Mouse (Mus musculus) hindbrain, embryonic 14.5 days (tissue): ENCODE data around the gene Ino80. TPM values are rescaled to one million over a fixed set of nuclear protein-coding genes. Genes with fewer than 3 reads are reported as not detected.

Source experiments
- ATAC-seq: fragments of 200-750 bp; cut with Nextera tagmentation; 2 replicates; pipeline ENCODE4 v1.8.0; 2017; ENCODE audit warnings: moderate number of reproducible peaks, mild to moderate bottlenecking, moderate TSS enrichment, moderate library complexity; ENCODE audit not compliant: low FRiP score
- DNase-seq: peaks from one replicate; pipeline ENCODE4 v3.0.0-alpha.2; 2015; ENCODE audit warnings: low spot score
- H3K27ac ChIP-seq: fragments of 300-500 bp; sonication (generic); 2 replicates; pipeline ENCODE4 v1.5.1; 2014; ENCODE audit warnings: mild to moderate bottlenecking, moderate library complexity
- H3K27me3 ChIP-seq: fragments of 300-500 bp; sonication (generic); 2 replicates; pipeline ENCODE4 v1.6.1; 2014; ENCODE audit warnings: mild to moderate bottlenecking, low read length, mixed read lengths; ENCODE audit not compliant: control insufficient read depth, insufficient read depth
- H3K36me3 ChIP-seq: fragments of 300-500 bp; sonication (generic); replicated peaks from 2 replicates; pipeline ENCODE4 v1.6.1; 2014; ENCODE audit not compliant: control insufficient read depth, insufficient read depth
- H3K4me1 ChIP-seq: fragments of 300-500 bp; sonication (generic); replicated peaks from 2 replicates; pipeline ENCODE4 v1.6.1; 2014; ENCODE audit warnings: antibody characterized with exemption, low read length, mixed read lengths; ENCODE audit not compliant: control insufficient read depth, insufficient read depth
- H3K4me2 ChIP-seq: fragments of 300-500 bp; sonication (generic); replicated peaks from 2 replicates; pipeline ENCODE4 v1.6.1; 2014; ENCODE audit warnings: mild to moderate bottlenecking, moderate library complexity
- H3K4me3 ChIP-seq: fragments of 300-500 bp; sonication (generic); replicated peaks from 2 replicates; pipeline ENCODE4 v1.5.1; 2014; ENCODE audit warnings: mild to moderate bottlenecking, low read length
- H3K9ac ChIP-seq: fragments of 300-500 bp; sonication (generic); 2 replicates; pipeline ENCODE4 v1.6.1; 2014
- H3K9me3 ChIP-seq: fragments of 300-500 bp; sonication (generic); 2 replicates; pipeline ENCODE4 v1.6.1; 2016; ENCODE audit warnings: low read length; ENCODE audit not compliant: control insufficient read depth
- WGBS: fragments of 180-500 bp; shearing (Covaris S2); extraction: QIAGEN DNeasy Blood & Tissue Kit; methylation state at CpG from one replicate; pipeline ENCODE4 v1.1.7; 2014; 5-methylcytosine and 5-hydroxymethylcytosine counted together
- polyA plus RNA-seq: library from polyadenylated mRNA; unstranded; fragments of >200 nt; fragmentation: Nextera tagmentation; extraction: Ambion mirVana; gene quantifications from 2 replicates; pipeline ENCODE4 v1.2.1, GENCODE M21; 2014

Ino80 gene
- polyA plus RNA-seq, 1 experiment from 2014 or later: 4.8 TPM

DNA sequence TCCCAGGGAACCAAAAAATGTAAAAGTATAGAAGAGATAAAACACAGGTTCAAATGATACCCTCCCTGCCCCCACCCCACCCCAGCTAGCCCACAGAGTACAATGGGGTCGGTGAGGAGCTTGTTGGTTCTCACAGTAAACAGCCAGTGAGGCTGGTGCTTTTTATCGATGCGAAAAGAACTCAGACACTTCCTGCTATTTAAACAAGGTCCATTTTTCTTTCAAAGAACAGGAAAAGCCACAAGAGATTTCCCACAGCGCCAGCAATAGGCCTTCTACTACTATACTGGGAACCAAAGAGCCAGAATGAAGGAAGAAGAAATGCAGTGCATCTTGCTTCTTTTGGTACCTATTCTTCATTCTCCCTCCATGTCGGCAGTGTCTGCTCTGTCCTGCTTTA, 66.5 kb downstream of the Ino80 start:
- peaks cover 70% of the 10 kb centered on the region for H3K36me3 ChIP-seq
- H3K9me3 ChIP-seq: no peaks in the 10 kb centered on the region
- DNase-seq (no peak), ATAC-seq (no peak)
- no peak overlapping the region for H3K27ac ChIP-seq
- no peak overlapping the region for H3K4me3 ChIP-seq
- 84% methylated on average over 5 of the region's 5 CpGs for WGBS
- H3K4me2 ChIP-seq: no peak overlapping the region
- H3K27me3 ChIP-seq: no peaks in the 10 kb centered on the region
- no peaks in the 10 kb centered on the region for H3K4me1 ChIP-seq
- no peak overlapping the region for H3K9ac ChIP-seq

DNA sequence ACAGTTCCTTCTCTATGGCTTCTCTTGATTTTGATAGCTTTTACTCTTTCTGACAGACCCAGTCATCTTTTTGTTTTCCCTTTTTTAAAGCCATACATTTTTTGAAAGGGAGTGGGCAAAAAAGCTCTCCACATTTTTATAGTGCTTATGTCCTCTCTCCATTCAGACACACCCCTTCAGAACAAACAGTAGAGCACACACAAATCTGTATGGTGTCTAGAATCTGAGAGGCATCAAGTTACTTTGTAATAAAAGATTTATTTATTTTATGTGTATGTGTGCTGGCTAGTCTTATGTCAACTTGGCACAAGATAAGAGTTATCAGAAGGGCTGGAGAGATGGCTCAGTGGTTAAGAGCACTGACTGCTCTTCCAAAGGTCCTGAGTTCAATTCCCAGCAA, 68.8 kb downstream of the Ino80 start:
- Histone ChIP-seq H3K4me3 (no peak overlapping the region), H3K27me3 (no peaks in the 10 kb centered on the region), H3K4me1 (no peaks in the 10 kb centered on the region), H3K9me3 (no peaks in the 10 kb centered on the region), H3K27ac (no peak overlapping the region), H3K4me2 (no peak overlapping the region), H3K36me3 (peaks cover 70% of the 10 kb centered on the region), H3K9ac (no peak overlapping the region)
- DNase-seq (no peak), ATAC-seq (no peak)

DNA sequence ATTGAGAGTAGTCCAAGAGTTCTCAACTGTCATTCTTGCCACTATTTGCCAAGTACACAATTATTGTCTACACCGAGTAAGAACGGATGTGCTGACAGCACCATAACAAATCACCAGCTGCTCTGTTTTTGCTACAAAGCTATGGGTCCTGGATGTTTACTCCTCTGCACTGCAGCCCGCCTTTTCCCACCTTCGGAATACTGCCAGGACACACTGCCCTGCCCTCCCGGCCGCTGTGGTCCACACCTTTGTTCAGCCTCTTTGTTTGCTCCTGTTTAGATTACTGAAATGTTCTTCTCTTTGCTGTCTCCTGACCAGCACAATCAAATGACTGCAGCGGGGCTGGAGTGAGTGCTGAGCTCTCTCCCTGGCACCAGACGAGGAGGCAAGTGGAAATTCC, 69.2 kb downstream of the Ino80 start:
- H3K9ac ChIP-seq: no peak overlapping the region
- WGBS: 69% methylated on average over 8 of the region's 8 CpGs
- H3K4me3 ChIP-seq: no peak overlapping the region
- no peak overlapping the region for H3K4me2 ChIP-seq
- DNase-seq (no peak), ATAC-seq (no peak; the same call in 1 of the 2 replicates)
- H3K36me3 ChIP-seq: peaks cover 66% of the 10 kb centered on the region
- no peak overlapping the region for H3K27ac ChIP-seq
- no peaks in the 10 kb centered on the region for H3K9me3 ChIP-seq
- no peaks in the 10 kb centered on the region for H3K27me3 ChIP-seq
- H3K4me1 ChIP-seq: no peaks in the 10 kb centered on the region

DNA sequence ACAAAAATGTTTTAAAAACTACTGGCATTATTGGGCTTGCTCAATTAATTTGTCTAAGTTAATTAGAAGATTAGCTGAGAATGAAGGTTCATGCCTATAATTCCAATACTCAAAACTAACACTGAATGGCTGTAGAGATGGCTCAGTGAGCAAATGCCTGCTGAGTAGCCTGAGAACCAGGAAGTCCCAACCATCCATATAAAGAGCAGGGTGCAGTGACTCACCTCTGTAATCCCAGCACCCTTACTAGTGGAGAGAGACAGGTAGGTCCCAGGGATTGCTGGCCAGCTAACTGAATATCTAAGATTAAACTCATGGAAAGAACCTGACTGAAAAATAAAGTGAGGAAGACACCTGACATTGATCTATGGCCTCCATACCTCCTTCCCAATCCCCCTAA, 78.2 kb downstream of the Ino80 start:
- H3K27ac ChIP-seq: no peak overlapping the region
- H3K9me3 ChIP-seq: no peaks in the 10 kb centered on the region
- no peak overlapping the region for H3K9ac ChIP-seq
- H3K4me3 ChIP-seq: no peak overlapping the region
- no peak for DNase-seq
- ATAC-seq: no peak
- peaks cover 47% of the 10 kb centered on the region for H3K36me3 ChIP-seq
- no peak overlapping the region for H3K4me2 ChIP-seq
- H3K27me3 ChIP-seq: no peaks in the 10 kb centered on the region
- H3K4me1 ChIP-seq: no peaks in the 10 kb centered on the region

DNA sequence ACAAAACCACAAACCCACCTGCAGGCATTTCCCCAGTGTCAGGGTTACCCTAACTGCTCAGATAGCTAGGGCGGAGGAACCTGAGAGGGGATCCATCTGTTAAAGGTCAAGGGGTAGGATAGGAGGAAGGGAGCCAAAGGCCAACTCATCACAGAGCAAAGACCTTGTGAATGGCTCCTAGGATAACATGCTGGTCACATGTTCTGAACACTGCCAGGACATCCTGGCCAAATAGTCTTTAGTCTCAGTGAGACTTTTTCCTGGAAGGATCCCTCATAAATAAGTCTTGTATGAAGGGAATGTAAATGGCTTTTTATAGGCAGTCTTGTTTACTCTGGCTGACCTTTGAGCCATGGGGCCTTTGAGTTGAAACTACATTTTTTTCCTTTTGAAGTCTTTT, 78.8 kb downstream of the Ino80 start:
- peaks cover 46% of the 10 kb centered on the region for H3K36me3 ChIP-seq
- no peaks in the 10 kb centered on the region for H3K9me3 ChIP-seq
- DNase-seq (no peak), ATAC-seq (no peak)
- no peaks in the 10 kb centered on the region for H3K4me1 ChIP-seq
- 93% methylated on average over 1 of the region's 1 CpGs for WGBS
- H3K9ac ChIP-seq: no peak overlapping the region
- H3K4me3 ChIP-seq: no peak overlapping the region
- no peak overlapping the region for H3K4me2 ChIP-seq
- H3K27me3 ChIP-seq: no peaks in the 10 kb centered on the region
- H3K27ac ChIP-seq: no peak overlapping the region

DNA sequence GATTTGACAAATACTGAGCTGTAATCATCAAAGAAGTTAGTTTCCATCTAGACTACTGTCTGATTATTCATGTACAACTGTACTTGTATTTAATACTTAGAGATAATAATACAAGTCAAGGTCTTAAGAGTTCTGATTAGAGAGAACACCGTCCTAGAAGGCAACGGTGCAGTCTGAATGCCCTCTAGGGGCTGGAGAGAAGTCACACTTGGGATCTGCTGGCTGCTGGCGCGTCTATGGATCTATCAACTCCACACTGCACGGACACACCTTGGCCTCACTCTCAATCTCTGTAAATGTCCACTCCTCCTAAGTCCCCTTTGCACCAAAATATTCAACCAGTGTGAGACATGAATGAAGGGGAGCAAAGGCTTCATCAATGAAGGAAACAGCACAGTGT, 79.2 kb downstream of the Ino80 start:
- H3K36me3 ChIP-seq: peaks cover 46% of the 10 kb centered on the region
- no peak for ATAC-seq

DNA sequence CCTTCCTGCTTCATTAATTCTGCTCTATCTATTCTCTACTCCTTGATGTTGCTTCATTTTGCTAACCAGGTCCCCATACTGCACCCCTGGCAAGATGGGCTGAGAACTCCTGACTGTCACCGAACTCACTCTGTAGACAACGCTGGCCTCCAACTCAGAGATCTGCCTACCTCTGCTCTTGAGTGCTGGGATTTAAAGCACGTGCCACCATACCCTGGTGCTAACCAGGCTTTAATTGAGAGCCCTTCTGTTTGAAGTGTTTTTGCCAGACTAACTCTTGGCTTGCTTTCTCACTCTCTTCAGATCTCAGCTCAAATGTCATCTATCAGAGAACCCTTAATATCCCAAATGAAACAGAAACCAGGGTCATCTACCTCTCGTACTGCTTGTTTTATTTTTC, 87.5 kb downstream of the Ino80 start:
- no peaks in the 10 kb centered on the region for H3K4me1 ChIP-seq
- no peak overlapping the region for H3K4me2 ChIP-seq
- H3K9me3 ChIP-seq: no peaks in the 10 kb centered on the region
- 93% methylated on average over 4 of the region's 4 CpGs for WGBS
- peaks cover 51% of the 10 kb centered on the region for H3K36me3 ChIP-seq
- H3K9ac ChIP-seq: no peak overlapping the region
- no peak overlapping the region for H3K4me3 ChIP-seq
- ATAC-seq (no peak), DNase-seq (no peak)
- no peak overlapping the region for H3K27ac ChIP-seq
- H3K27me3 ChIP-seq: no peaks in the 10 kb centered on the region

More for the DNA sequence above, 79.2 kb downstream of the Ino80 start:
- Histone ChIP-seq H3K4me2 (no peak overlapping the region), H3K27me3 (no peaks in the 10 kb centered on the region), H3K27ac (no peak overlapping the region), H3K9me3 (no peaks in the 10 kb centered on the region), H3K4me3 (no peak overlapping the region), H3K9ac (no peak overlapping the region), H3K4me1 (no peaks in the 10 kb centered on the region)
- DNase-seq: no peak
- 94% methylated on average over 5 of the region's 5 CpGs for WGBS

DNA sequence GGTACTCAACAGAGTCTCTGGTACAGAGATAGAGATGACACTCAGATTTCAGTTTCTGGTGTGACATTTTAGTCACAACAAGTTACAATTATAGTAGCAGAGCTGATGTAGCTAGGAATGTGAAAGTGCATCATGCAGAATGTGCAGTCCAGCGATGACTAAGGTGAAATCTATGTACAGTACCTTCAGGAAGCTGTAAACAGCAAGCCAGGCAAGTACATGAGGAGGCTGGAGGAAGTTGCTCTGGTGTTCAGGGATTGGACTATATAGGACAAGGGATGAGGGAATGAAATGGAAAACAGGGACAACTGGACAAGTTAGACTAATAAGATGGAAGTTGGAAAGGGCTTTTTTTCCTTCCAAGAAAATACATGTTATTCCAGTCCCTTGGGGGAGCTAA, 89.2 kb downstream of the Ino80 start:
- Histone ChIP-seq H3K9me3 (no peaks in the 10 kb centered on the region), H3K4me1 (no peaks in the 10 kb centered on the region), H3K27me3 (no peaks in the 10 kb centered on the region), H3K9ac (no peak overlapping the region), H3K4me3 (no peak overlapping the region), H3K4me2 (no peak overlapping the region), H3K36me3 (peaks cover 51% of the 10 kb centered on the region), H3K27ac (no peak overlapping the region)
- 92% methylated on average over 1 of the region's 1 CpGs for WGBS
- DNase-seq (no peak), ATAC-seq (no peak)

DNA sequence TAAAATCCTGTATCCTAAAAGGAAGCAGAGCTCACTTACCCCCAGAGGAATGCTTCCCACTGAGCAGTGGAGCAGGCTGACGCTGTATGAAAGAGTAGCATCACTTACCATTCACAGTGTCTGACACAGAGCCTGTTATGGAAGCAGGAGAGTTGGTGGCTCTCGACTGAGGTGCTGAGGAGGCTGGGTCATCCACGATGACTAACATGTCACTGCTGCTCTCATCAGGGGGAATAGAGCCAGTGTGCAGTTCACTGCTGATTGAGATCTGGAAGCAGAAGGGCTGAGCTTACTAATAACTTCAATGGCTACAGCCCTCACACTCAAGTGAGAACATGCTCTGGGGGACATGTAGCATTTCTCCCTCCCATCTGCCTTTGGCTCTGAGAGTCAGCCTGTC, 98.0 kb downstream of the Ino80 start:
- DNase-seq: no peak
- no peaks in the 10 kb centered on the region for H3K27me3 ChIP-seq
- H3K4me1 ChIP-seq: no peaks in the 10 kb centered on the region
- H3K27ac ChIP-seq: no peak overlapping the region
- H3K4me3 ChIP-seq: no peak overlapping the region
- peaks cover 91% of the 10 kb centered on the region for H3K36me3 ChIP-seq
- WGBS: 88% methylated on average over 3 of the region's 3 CpGs
- no peak overlapping the region for H3K4me2 ChIP-seq
- no peak for ATAC-seq
- H3K9ac ChIP-seq: no peak overlapping the region
- no peaks in the 10 kb centered on the region for H3K9me3 ChIP-seq

DNA sequence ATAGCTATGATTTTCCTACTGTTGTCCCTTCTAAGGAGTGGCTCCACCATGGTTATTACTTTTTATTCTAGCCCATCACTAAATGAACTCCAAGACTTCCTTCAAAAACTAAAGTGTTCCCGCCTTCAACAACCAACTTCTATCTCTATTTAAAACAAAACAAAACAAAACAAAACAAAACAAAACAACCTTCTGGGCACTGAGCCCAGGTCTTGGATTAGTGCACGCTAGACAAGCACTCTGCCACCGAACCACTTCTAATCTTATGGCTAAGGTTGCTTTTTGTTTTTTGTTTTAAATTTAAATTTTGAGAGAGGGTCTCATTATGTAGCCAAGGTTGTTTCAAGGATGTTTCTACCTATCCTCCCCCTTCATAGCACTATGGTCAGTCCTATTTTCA, 99.7 kb downstream of the Ino80 start:
- H3K4me2 ChIP-seq: no peak overlapping the region
- H3K27ac ChIP-seq: no peak overlapping the region
- H3K9me3 ChIP-seq: no peaks in the 10 kb centered on the region
- no peaks in the 10 kb centered on the region for H3K4me1 ChIP-seq
- H3K4me3 ChIP-seq: no peak overlapping the region
- H3K9ac ChIP-seq: no peak overlapping the region
- no peak for DNase-seq
- ATAC-seq: no peak
- 82% methylated on average over 3 of the region's 3 CpGs for WGBS
- H3K36me3 ChIP-seq: peaks cover 99% of the 10 kb centered on the region
- H3K27me3 ChIP-seq: no peaks in the 10 kb centered on the region
